Comparison of ENCODE assay signal across 21 mouse cellular contexts in the genomic region with DNA sequence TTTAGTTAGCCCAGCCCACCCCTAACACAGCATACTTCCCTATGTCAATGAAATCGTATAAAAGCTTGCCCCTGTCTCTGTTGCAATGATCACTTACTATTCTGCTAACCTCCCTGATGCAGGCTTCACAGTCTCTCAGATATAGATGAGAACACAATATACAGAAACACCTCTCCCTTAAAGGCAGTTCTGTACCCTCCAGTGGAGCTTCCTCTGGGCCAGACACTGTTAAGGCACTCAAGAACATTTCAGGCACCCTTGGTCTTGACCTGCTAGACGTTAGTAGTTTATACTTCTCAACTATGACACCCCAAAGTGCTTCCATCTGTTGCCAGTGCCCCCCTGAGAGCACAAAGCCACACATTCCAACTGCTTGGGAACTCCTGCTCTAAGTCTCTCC.
DNase-seq lines count a peak whose midpoint lies in the region; ATAC-seq and TF ChIP-seq lines count a peak whose summit lies in the region.
"Had no signal": no experiment of that assay in that cellular context is flagged by ENCODE, and none has a peak within 500 bp of the region (broad histone marks: within the 10 kb centered on the region; RNA-seq: fewer than 3 reads in every experiment).

No protein-coding gene starts in this region.

- H3K4me2 ChIP-seq in midbrain, embryonic 11.5 days, result no peak overlapping the region
- H3K4me2 ChIP-seq in midbrain, postnatal 0 days (ENCODE audit: low read depth, low read length, poor library complexity, severe bottlenecking), result no peak overlapping the region

- WGBS in midbrain, embryonic 11.5 days, result 58% methylated on average over 2 of the region's 2 CpGs
- 51% methylated on average over 2 of the region's 2 CpGs for WGBS in midbrain, postnatal 0 days

- H3K9me3 ChIP-seq in midbrain, embryonic 11.5 days (ENCODE audit: control insufficient read depth, low read length), result no peaks in the 10 kb centered on the region
- no peaks in the 10 kb centered on the region; the same call in 1 of the 2 replicates for H3K9me3 ChIP-seq in midbrain, postnatal 0 days (ENCODE audit: low read length)

- no peaks in the 10 kb centered on the region for H3K36me3 ChIP-seq in midbrain, embryonic 11.5 days (ENCODE audit: control insufficient read depth, insufficient read depth, low read length)
- no peaks in the 10 kb centered on the region for H3K36me3 ChIP-seq in midbrain, postnatal 0 days (ENCODE audit: insufficient read depth, low read length)
- H3K36me3 ChIP-seq: G1E had no signal

- no peak overlapping the region for H3K9ac ChIP-seq in midbrain, embryonic 11.5 days (ENCODE audit: low read length)
- no peak overlapping the region for H3K9ac ChIP-seq in midbrain, postnatal 0 days (replicated peaks; ENCODE audit: low read length, poor library complexity, severe bottlenecking)

- H3K4me3 ChIP-seq in midbrain, embryonic 11.5 days (ENCODE audit: low read depth, low read length), result no peak overlapping the region
- H3K4me3 ChIP-seq in midbrain, postnatal 0 days (ENCODE audit: low read depth, low read length), result no peak overlapping the region

- no peak overlapping the region for H3K27ac ChIP-seq in midbrain, embryonic 11.5 days (ENCODE audit: low read depth, low read length)
- H3K27ac ChIP-seq in midbrain, postnatal 0 days (ENCODE audit: low read depth, low read length), result no peak overlapping the region

- no peak for ATAC-seq in midbrain, embryonic 11.5 days (ENCODE audit: low FRiP score)
- no peak for ATAC-seq in midbrain, postnatal 0 days (ENCODE audit: low FRiP score)
- ATAC-seq: activated CD4-positive, CD25-positive, alpha-beta regulatory T cell, adult 4 months; CD4-positive, CD25-positive, alpha-beta regulatory T cell, adult 4 months; Patski had no signal

- peak; percentile 9 for DNase-seq in embryo, embryonic 10.5 days (ENCODE audit: low spot score)
- no peak for DNase-seq in embryo, embryonic 10 days (ENCODE audit: low spot score)
- DNase-seq in heart, adult 11 months, result peak; percentile 66
- no peak for DNase-seq in heart, adult 18-20 months
- DNase-seq in midbrain, embryonic 11.5 days (ENCODE audit: low spot score, missing footprints), result peak; percentile 64
- no peak for DNase-seq in midbrain, postnatal 0 days (ENCODE audit: low spot score)
- DNase-seq in mesoderm, embryonic 11.5 days (ENCODE audit: low read depth, low spot score), result peak; percentile 27
- no peak for DNase-seq in neural tube, embryonic 10.5 days (ENCODE audit: extremely low spot score, low spot score)
- DNase-seq: adrenal gland, adult 2 months; adrenal gland, adult 8-10 months; adrenal gland, postnatal 10 days; adrenal gland, postnatal 14 days; adrenal gland, postnatal 25 days; adrenal gland, postnatal 36 days; B cell, adult 2 months; cerebellum, adult 11 months; cerebellum, adult 11-12 months had no signal

- no peaks in the 10 kb centered on the region for H3K27me3 ChIP-seq in midbrain, embryonic 11.5 days (ENCODE audit: control insufficient read depth, insufficient read depth, low read length)
- H3K27me3 ChIP-seq in midbrain, postnatal 0 days (ENCODE audit: insufficient read depth, low read length), result peaks cover 8% of the 10 kb centered on the region; the same call in 1 of the 2 replicates

- no peaks in the 10 kb centered on the region for H3K4me1 ChIP-seq in midbrain, embryonic 11.5 days (ENCODE audit: control insufficient read depth, insufficient read depth, low read length)
- no peaks in the 10 kb centered on the region for H3K4me1 ChIP-seq in midbrain, postnatal 0 days (ENCODE audit: insufficient read depth, low read length)

- no peak for TF ChIP-seq CTCF in midbrain, postnatal 0 days (IDR thresholded peaks at IDR 0.05)

Comparison
In these comparisons a context has a peak if more than half of its experiments do, and no peak if none do; other contexts are left out.
1. DNase-seq: peak in embryo, embryonic 10.5 days (single experiment), heart, adult 11 months (single experiment), midbrain, embryonic 11.5 days (single experiment) and mesoderm, embryonic 11.5 days (single experiment); none in embryo, embryonic 10 days (single experiment), heart, adult 18-20 months (0 of 2), midbrain, postnatal 0 days (single experiment) and neural tube, embryonic 10.5 days (single experiment).